Mouse (Mus musculus) embryonic facial prominence, embryonic 14.5 days (tissue): Measurements from ENCODE around the gene Cyp1a1. TPM values are rescaled to one million over a fixed set of nuclear protein-coding genes. Genes with fewer than 3 reads are reported as not detected.

Experiments used
- ATAC-seq: fragments of 200-750 bp; cut with Nextera tagmentation; 2 replicates; pipeline ENCODE4 v1.8.0; 2017; ENCODE audit warnings: low read depth, moderate number of reproducible peaks, moderate TSS enrichment
- DNase-seq: peaks from one replicate; pipeline ENCODE4 v3.0.0-alpha.2; 2015; ENCODE audit warnings: low spot score
- H3K27ac ChIP-seq: fragments of 300-500 bp; sonication (generic); replicated peaks from 2 replicates; pipeline ENCODE4 v1.5.1; 2014; ENCODE audit warnings: low read depth, mild to moderate bottlenecking, low read length, moderate library complexity
- H3K27me3 ChIP-seq: fragments of 300-500 bp; sonication (generic); replicated peaks from 2 replicates; pipeline ENCODE4 v1.6.1; 2014; ENCODE audit warnings: low read length; ENCODE audit not compliant: control insufficient read depth, insufficient read depth
- H3K36me3 ChIP-seq: fragments of 300-500 bp; sonication (generic); 2 replicates; pipeline ENCODE4 v1.6.1; 2014; ENCODE audit warnings: low read length, mixed read lengths; ENCODE audit not compliant: control insufficient read depth, insufficient read depth
- H3K4me1 ChIP-seq: fragments of 300-500 bp; sonication (generic); 2 replicates; pipeline ENCODE4 v1.6.1; 2014; ENCODE audit warnings: antibody characterized with exemption, low read length; ENCODE audit not compliant: control insufficient read depth, insufficient read depth
- H3K4me2 ChIP-seq: fragments of 300-500 bp; sonication (generic); 2 replicates; pipeline ENCODE4 v1.6.1; 2014; ENCODE audit warnings: low read depth, mild to moderate bottlenecking, low read length, moderate library complexity, mixed read lengths
- H3K4me3 ChIP-seq: fragments of 300-500 bp; sonication (generic); 2 replicates; pipeline ENCODE4 v1.5.1; 2014; ENCODE audit warnings: low read depth, mild to moderate bottlenecking, low read length
- H3K9ac ChIP-seq: fragments of 300-500 bp; sonication (generic); 2 replicates; pipeline ENCODE4 v1.6.1; 2014; ENCODE audit warnings: low read depth, mild to moderate bottlenecking, low read length, moderate library complexity, mixed read lengths
- H3K9me3 ChIP-seq: fragments of 300-500 bp; sonication (generic); 2 replicates; pipeline ENCODE4 v1.6.1; 2016; ENCODE audit warnings: low read length; ENCODE audit not compliant: control insufficient read depth
- WGBS: fragments of 180-500 bp; shearing (Covaris S2); extraction: QIAGEN DNeasy Blood & Tissue Kit; methylation state at CpG from one replicate; pipeline ENCODE4 v1.1.7; 2014; 5-methylcytosine and 5-hydroxymethylcytosine counted together
- polyA plus RNA-seq: library from polyadenylated mRNA; unstranded; fragments of >200 nt; fragmentation: Nextera tagmentation; extraction: Ambion mirVana; gene quantifications from 2 replicates; pipeline ENCODE4 v1.2.1, GENCODE M21; 2014

The Cyp1a1 gene
- polyA plus RNA-seq, 1 experiment from 2014 or later: 0.08 TPM

DNA sequence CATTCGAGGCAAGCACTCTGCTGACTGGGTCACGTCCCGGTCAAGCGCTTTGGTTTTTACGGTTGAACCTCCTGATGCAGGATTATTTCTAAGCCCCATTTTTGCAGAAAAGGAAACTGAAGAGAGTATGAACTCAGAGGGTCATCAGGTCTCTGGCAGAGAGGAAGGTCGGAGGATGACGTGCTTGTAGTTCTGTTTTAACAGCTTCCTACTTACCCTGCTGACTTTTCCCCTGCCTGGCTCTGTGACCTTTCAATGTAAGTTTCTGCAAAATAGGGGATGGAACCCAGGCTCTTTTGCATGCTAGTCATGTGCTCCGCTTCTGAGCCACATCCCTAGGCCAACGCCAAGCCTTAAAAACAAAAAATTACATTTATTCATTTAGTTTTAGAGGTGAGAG is 35.4 kb upstream of the Cyp1a1 start:
- DNase-seq: no peak
- no peak overlapping the region for H3K27ac ChIP-seq
- no peak overlapping the region for H3K4me3 ChIP-seq
- 59% methylated on average over 9 of the region's 9 CpGs for WGBS
- ATAC-seq: no peak
- H3K36me3 ChIP-seq: no peaks in the 10 kb centered on the region
- H3K4me1 ChIP-seq: peaks cover 7% of the 10 kb centered on the region
- H3K27me3 ChIP-seq: 0 out of 2 replicates have a peak, but pooled peaks cover 9% of the 10 kb centered on the region
- H3K4me2 ChIP-seq: no peak overlapping the region
- no peak overlapping the region for H3K9ac ChIP-seq
- no peaks in the 10 kb centered on the region for H3K9me3 ChIP-seq

DNA sequence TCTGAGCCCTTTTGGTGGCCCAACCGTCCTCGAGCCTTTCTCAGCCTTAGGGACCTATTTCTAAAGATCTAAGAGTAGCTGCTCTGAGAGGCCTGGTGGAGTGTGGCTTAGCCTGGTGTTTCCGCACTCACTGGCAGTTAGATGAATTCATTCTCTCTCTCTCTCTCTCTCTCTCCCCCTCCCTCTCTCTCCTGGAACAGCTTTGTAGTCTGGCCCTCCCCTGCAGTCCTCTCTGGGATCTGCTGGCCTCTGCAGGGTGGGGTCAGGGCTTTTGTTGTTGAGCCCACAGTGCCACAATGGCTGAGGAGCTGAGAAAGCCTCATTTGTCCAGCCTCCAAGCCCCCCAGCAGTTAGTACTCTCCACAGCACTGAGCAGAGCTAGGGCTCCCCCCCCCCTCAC is 34.9 kb upstream of the Cyp1a1 start:
- DNase-seq (no peak), ATAC-seq (no peak)
- Histone ChIP-seq H3K9ac (no peak overlapping the region), H3K27me3 (0 out of 2 replicates have a peak, but pooled peaks cover 9% of the 10 kb centered on the region), H3K36me3 (no peaks in the 10 kb centered on the region), H3K9me3 (no peaks in the 10 kb centered on the region), H3K4me3 (no peak overlapping the region), H3K27ac (no peak overlapping the region), H3K4me2 (no peak overlapping the region), H3K4me1 (peaks cover 7% of the 10 kb centered on the region)
- 39% methylated on average over 3 of the region's 3 CpGs for WGBS

DNA sequence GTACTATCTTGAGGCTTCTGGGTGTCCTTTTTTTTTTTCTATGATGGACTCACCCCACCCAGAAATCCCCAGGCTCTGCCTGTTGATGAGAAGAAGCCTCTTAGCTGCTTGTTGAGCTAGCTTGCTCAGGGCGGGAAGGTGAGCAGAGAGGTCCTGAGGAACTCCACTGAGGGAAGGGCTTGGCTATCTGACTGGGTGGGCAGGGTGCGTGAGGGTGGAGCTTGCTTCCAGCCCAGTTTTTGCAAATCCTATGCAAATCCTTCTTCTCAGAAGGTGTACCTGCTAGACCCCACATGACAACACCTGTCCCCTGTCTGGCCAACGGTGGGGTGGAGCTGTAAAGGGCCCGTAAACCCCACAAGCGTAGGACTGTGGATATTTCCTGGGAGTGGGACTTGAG is 34.4 kb upstream of the Cyp1a1 start, which contains the start of gene Csk:
Csk (minus strand) TSS at position 349 of the 400 bp plus-strand sequence.
- ATAC-seq: no peak
- 48% methylated on average over 5 of the region's 5 CpGs for WGBS

DNA sequence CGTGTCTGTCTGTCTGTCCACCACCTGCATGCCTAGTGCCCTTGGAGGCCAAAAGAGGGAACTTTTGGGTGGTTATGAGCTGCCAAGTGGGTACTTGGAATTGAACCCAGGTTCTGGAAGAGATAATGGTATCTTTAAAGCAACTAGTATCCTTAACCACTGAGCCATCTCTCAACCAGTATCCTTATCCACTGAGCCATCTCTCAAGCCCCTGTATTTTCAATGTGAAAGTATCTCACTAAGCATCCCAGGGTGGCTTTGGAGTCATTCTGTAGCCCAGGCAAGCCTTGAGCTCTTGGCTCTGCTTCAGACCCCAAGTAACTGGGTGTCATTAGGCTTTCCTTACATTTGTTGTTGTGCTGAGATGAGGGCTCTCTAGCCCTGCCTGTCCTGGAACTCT is 32.8 kb upstream of the Cyp1a1 start:
- Histone ChIP-seq H3K27ac (no peak overlapping the region), H3K36me3 (no peaks in the 10 kb centered on the region), H3K27me3 (0 out of 2 replicates have a peak, but pooled peaks cover 9% of the 10 kb centered on the region), H3K4me3 (no peak overlapping the region), H3K9me3 (no peaks in the 10 kb centered on the region), H3K4me2 (no peak overlapping the region), H3K4me1 (peaks cover 7% of the 10 kb centered on the region), H3K9ac (no peak overlapping the region)
- no peak for DNase-seq
- no peak for ATAC-seq
- 88% methylated on average over 1 of the region's 1 CpGs for WGBS

More for the DNA sequence above, 34.4 kb upstream of the Cyp1a1 start, which contains the start of gene Csk:
- H3K27me3 ChIP-seq: 0 out of 2 replicates have a peak, but pooled peaks cover 9% of the 10 kb centered on the region
- no peak within 1 kb of the TSS for H3K27ac ChIP-seq
- no peak for DNase-seq
- H3K36me3 ChIP-seq: no peaks in the 10 kb centered on the region
- no peak within 1 kb of the TSS for H3K4me3 ChIP-seq
- no peak within 1 kb of the TSS for H3K9ac ChIP-seq
- H3K4me2 ChIP-seq: no peak within 1 kb of the TSS
- peaks cover 7% of the 10 kb centered on the region for H3K4me1 ChIP-seq
- no peaks in the 10 kb centered on the region for H3K9me3 ChIP-seq

DNA sequence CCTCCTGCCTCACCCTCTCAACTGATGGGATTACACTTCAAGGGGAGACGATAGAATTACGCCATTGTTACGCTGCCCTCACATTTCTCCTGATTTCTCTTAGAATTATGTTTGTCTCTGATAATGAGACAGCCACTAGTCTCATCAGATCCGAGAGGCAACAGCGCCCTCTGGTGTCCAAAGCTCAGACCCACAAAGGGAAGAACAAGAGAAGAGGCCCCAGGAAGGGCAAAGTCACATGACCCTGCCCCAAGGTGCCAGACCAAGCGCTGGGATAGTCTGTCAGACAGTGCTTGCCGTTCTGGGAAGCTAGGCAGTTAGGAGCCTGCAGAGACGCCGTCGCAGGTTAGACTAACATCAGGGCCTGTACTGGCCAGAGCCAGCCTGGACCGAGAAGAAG is 32.0 kb upstream of the Cyp1a1 start:
- H3K27ac ChIP-seq: no peak overlapping the region
- 0 out of 2 replicates have a peak overlapping the region, but pooled peaks have one; percentile 14 for H3K4me3 ChIP-seq
- H3K9me3 ChIP-seq: no peaks in the 10 kb centered on the region
- no peaks in the 10 kb centered on the region for H3K36me3 ChIP-seq
- H3K27me3 ChIP-seq: 0 out of 2 replicates have a peak, but pooled peaks cover 9% of the 10 kb centered on the region
- ATAC-seq: peak; percentile 80
- peak; percentile 93 for DNase-seq
- peak overlapping the region; percentile 45; the same call in 1 of the 2 replicates for H3K9ac ChIP-seq
- H3K4me1 ChIP-seq: peaks cover 4% of the 10 kb centered on the region
- WGBS: 1% methylated on average over 11 of the region's 11 CpGs
- peak overlapping the region; percentile 49 for H3K4me2 ChIP-seq

DNA sequence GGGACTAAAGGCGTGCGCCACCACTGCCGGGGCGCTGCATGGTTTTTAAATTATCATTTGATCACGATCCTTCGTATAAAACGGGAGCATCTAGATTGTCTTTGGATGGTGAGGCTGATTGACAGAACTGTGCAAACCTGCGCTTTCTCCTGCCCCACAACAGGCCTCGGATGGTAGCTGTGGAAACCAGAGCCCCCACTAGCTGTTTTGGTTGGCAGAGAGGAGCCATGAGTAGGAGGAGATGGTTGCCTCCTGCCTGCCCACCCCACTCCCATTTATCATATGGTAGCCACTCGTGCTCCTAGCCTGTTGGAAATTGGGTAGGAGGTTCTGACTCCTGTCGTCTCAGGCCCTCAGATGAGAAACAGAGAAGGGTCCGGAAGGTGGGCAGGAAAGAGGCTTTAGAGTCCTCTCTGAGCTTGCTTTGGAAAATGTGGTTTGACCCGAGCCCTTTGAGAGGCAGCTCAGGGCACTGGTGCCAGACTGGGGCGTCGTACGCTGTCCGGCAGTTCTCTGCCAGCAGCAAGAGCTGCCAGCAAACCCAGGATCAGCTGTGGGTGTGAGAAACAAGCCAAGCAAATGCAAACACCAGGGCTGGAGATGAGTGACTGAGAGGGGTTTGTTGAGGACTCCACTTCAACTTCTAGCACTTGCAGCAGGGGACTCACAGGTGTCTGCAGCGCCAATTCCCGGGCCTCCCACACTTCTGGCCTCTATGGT is 30.9 kb upstream of the Cyp1a1 start:
- no peaks in the 10 kb centered on the region for H3K9me3 ChIP-seq
- DNase-seq: no peak
- H3K27me3 ChIP-seq: 0 out of 2 replicates have a peak, but pooled peaks cover 9% of the 10 kb centered on the region
- no peak overlapping the region for H3K4me3 ChIP-seq
- ATAC-seq: no peak
- H3K4me1 ChIP-seq: no peaks in the 10 kb centered on the region
- no peak overlapping the region for H3K4me2 ChIP-seq
- no peaks in the 10 kb centered on the region for H3K36me3 ChIP-seq
- no peak overlapping the region for H3K9ac ChIP-seq
- WGBS: 86% methylated on average over 19 of the region's 19 CpGs
- no peak overlapping the region for H3K27ac ChIP-seq

DNA sequence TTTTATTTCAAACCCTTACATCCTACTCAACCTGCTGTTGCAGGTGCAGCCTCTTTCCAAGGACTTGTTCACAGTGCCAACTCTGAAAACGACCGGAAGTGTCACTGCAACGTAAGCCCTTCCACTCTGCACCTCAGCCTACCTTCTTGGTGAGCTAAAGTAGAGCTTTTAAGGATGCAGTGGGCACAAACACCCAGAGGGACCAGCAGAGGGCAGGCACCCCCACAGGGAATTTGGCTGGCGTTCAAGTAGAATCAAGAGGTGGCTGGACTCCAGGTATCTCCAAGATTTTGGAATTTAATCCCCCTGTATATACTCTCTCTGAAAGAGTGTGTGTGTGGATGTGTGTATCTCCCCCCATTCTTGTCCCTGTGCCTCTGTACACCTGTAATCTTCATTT is 29.9 kb upstream of the Cyp1a1 start:
- no peak for ATAC-seq
- Histone ChIP-seq H3K4me2 (no peak overlapping the region), H3K36me3 (no peaks in the 10 kb centered on the region), H3K9me3 (no peaks in the 10 kb centered on the region), H3K9ac (no peak overlapping the region), H3K4me3 (no peak overlapping the region), H3K27me3 (0 out of 2 replicates have a peak, but pooled peaks cover 9% of the 10 kb centered on the region), H3K27ac (no peak overlapping the region), H3K4me1 (no peaks in the 10 kb centered on the region)
- 55% methylated on average over 4 of the region's 4 CpGs for WGBS
- DNase-seq: no peak

DNA sequence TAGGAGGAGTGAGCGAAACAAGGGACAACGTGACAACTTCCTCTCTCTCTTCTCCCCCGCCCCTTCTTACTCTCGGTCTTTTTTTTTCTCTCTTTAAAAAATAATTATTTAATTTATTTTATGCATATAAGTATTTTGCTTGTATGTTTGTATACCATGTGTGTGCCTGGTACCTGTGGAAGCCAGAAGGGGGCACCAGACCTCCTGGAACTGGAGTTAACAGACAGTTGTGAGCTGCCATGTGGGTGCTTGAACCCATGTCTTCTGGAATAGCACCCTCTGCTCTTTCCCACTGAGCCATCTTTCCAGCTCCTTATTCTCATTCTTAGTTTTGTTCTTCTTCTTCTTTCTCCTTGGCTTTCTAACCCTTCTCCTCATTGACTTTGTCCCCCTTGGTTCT is 28.8 kb upstream of the Cyp1a1 start:
- ATAC-seq: no peak

DNA sequence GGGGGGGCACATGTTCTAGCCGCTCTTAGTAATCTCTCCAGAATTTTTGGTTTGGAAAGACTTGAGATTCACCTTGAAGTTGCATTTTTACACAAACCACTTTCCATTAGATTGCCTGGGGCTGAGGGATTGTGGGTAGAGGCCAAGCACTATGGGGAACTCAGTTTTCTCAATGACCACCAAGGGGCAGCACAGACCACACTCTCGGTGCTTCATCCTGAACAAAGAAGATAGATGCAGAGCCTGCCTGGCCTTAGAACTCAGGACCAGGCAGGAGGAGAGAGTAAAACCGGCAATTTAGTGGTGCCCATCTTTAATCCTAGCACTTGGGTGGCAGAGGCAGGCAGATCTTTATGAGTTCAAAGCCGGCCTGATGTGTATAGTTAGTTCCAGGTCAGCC is 28.0 kb upstream of the Cyp1a1 start:
- ATAC-seq (peak; percentile 60; the same call in 1 of the 2 replicates), DNase-seq (peak; percentile 77)
- H3K9me3 ChIP-seq: no peaks in the 10 kb centered on the region
- H3K4me3 ChIP-seq: no peak overlapping the region
- no peak overlapping the region for H3K9ac ChIP-seq
- no peaks in the 10 kb centered on the region for H3K36me3 ChIP-seq
- H3K4me2 ChIP-seq: no peak overlapping the region
- H3K27ac ChIP-seq: no peak overlapping the region
- no peaks in the 10 kb centered on the region for H3K27me3 ChIP-seq
- H3K4me1 ChIP-seq: no peaks in the 10 kb centered on the region
- WGBS: 27% methylated on average over 4 of the region's 4 CpGs

More for the DNA sequence above, 28.8 kb upstream of the Cyp1a1 start:
- no peak overlapping the region for H3K9ac ChIP-seq
- H3K4me1 ChIP-seq: no peaks in the 10 kb centered on the region
- H3K27me3 ChIP-seq: 0 out of 2 replicates have a peak, but pooled peaks cover 7% of the 10 kb centered on the region
- no peak overlapping the region for H3K27ac ChIP-seq
- no peaks in the 10 kb centered on the region for H3K36me3 ChIP-seq
- H3K4me3 ChIP-seq: no peak overlapping the region
- 88% methylated on average over 4 of the region's 4 CpGs for WGBS
- no peaks in the 10 kb centered on the region for H3K9me3 ChIP-seq
- DNase-seq: no peak
- no peak overlapping the region for H3K4me2 ChIP-seq
